Mouse (Mus musculus) lung, postnatal 25 days (tissue): ENCODE measurements around the gene Fam69a.
"Not testable (repeated sequence)": the region's sequence is repeated elsewhere in the genome, so short reads cannot be mapped to it uniquely, and the experiment has no call there.

Source experiments
- DNase-seq: peaks from one replicate; pipeline ENCODE4 v3.0.0; 2022; ENCODE audit warnings: low spot score

Gene Fam69a

DNA sequence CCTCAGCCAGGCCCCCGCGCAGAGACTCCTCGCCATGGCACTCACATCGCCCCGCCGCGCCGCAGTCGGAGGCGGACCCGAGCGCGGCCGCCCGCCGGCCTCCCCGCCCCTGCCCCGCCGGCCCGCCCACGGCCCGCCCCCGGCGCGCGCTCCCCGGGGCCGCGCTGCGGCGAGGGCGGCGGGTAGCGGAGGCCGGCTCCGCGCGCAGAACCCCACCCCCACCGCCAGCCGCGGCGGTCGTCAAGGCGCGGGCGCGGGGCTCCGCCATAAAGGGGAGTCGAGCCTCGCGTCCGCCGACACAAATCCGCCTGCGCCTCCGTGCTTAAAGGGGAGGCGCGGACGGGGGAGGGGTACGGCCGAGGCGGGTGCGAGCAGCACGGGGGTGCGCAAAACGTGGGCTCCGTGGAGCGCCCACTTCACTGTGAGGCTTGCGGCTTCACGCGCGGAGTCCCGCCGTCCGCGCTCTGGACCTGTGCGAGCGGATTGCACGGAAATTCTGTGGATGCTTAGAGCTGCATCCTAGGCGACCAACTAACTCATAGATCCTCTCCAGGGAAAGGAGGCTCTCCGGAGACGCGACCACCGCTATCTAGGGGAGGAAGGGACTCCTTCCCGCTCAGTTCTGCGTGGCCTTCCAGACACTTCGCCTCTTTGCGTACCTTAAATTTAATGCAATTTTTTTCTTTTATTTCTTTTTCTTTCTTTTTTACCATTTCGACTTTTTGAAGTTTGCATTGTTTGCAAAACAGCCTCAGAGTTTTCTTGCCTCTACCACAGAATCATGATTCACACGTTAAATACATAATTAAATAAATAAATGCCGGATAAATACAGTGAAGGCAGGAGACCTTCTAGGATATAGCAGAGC, at the start of gene Fam69a:
Gene Fam69a, minus strand, starts transcription at position 119 of the 868 bp plus-strand sequence.
- peak; percentile 74 for DNase-seq

GRCm38 (mm10) chr5:108035523-108035922, 48.6 kb upstream of the Fam69a start:
- no peak for DNase-seq

GRCm38 (mm10) chr5:108034194-108034593, 47.3 kb upstream of the Fam69a start:
- peak; percentile 49 for DNase-seq

GRCm38 (mm10) chr5:108031267-108031666, 44.4 kb upstream of the Fam69a start:
- DNase-seq = no peak

GRCm38 (mm10) chr5:108029968-108030367, 43.1 kb upstream of the Fam69a start:
- no peak for DNase-seq

- not testable (repeated sequence) for DNase-seq
Measured at GRCm38 (mm10) chr5:108028797-108029536, 42.1 kb upstream of the Fam69a start.

DNA sequence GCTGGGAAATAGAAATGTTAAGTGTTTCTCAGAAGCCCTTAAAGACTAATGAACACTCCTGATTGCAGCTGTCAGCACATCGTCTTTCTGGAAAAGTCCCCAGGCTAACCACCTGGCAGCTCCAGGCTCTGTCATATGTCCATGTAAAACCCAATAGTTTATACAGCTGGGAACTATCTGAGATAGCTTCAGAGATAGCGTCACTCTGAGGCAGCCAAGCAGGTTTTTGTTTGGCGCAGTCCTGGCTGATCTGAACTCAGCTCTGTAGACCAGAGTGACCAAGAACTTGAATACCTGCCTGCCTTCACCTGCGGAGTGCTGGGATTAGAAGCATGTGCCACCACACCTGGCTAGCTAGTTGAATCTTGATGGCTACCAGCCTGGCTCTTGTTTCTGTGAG, 41.3 kb upstream of the Fam69a start:
- no peak for DNase-seq

DNA sequence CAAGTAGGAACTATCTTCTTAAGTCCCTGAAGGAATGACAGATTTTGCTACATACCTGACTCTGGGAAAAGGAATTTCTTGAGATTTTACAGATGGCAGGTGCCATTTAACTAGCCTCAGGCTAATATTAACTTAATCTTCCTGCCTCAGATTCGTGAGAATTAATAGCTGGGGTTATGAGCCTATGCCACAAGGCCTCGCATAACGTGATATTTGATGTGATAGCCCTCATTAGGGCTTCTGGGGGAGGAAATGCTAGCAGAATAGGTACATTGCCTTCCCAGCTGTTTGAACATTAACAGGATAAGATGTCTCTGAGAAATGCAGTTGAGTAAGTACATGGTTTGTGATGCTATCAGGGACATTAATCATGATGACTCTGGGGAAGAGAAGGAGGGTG, 34.5 kb upstream of the Fam69a start:
- DNase-seq = no peak

- no peak for DNase-seq
Measured at GRCm38 (mm10) chr5:108019367-108019766, 32.5 kb upstream of the Fam69a start.

GRCm38 (mm10) chr5:108017232-108017631, 30.3 kb upstream of the Fam69a start:
- DNase-seq = no peak

- DNase-seq = no peak
Measured at GRCm38 (mm10) chr5:108015422-108015821, 28.5 kb upstream of the Fam69a start.

DNA sequence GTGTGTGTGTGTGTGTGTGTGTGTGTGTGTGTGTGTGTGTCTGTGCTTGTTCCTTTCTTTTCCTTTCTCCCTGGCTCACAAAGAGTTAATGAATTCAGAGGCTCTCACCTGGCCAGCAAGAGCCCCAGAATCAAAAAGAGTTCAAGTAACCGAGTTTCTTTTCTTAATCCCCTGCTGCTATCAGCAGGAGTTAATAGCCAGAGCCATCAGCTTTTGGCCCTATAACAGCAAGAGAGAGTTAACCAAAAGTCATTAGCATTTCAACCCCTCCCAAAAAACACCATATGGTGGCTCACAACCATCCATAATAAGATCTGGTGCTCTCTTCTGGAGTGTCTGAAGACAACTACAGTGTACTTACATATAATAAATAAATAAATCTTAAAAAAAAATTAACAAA, 27.3 kb upstream of the Fam69a start:
- DNase-seq = no peak

DNA sequence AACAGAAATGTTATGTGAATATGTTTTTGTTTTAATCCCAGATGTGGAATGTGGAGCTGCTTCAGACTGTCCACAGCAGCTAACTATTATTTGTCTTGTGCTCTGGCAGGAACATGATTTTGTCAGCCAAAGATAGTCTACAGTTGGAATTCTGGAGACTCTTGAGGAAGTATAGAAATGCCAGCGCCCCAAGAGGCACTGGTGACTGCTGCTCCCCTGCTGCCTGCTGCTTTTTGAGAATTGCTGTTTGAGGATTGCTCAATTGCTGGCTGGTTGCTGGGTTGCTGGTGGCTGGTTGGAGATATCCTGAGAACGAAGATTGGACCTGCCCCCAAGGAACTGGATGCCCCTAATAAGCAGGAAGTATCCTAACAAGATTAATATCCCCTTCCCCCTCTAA, 22.8 kb upstream of the Fam69a start:
- peak; percentile 23 for DNase-seq

DNA sequence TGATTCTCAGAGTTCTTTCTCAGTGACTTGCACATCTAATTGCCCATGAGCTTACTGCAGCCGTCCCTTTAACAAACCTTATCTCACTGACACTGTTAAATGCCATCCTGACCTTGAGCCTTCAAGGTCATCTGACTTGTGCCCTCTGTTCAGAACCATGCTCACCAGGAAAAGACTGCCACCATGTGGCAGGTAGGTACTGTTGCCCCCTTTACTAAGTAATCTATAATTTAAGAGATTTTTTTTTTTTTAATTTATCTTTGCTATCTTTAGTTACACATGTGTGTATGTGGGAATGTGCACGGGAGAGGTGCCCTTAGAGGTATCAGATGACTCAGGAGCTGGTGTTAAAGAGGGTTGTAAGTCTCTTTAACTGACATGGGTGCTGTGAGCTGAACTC, 18.2 kb upstream of the Fam69a start:
- DNase-seq = peak; percentile 23

DNA sequence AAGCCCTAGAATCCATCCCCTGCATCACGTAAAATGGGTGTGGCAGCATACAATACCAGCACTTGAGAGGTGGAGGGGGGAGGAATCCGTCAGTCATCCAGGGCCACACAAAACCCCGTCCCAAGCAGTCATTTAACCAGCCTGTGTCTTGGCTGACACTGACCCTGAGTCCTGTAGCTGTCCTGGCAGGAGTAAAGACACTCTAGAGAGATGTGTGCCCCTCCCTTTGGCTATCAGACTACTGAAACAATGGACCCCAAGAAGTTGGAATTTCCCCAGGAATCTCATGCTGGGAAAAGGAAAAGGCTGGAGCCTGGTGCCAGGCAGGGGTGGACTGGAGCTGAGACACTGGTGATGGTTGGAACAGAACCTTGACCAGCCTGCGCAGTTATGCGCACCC, 15.8 kb upstream of the Fam69a start:
- peak; percentile 14 for DNase-seq

DNA sequence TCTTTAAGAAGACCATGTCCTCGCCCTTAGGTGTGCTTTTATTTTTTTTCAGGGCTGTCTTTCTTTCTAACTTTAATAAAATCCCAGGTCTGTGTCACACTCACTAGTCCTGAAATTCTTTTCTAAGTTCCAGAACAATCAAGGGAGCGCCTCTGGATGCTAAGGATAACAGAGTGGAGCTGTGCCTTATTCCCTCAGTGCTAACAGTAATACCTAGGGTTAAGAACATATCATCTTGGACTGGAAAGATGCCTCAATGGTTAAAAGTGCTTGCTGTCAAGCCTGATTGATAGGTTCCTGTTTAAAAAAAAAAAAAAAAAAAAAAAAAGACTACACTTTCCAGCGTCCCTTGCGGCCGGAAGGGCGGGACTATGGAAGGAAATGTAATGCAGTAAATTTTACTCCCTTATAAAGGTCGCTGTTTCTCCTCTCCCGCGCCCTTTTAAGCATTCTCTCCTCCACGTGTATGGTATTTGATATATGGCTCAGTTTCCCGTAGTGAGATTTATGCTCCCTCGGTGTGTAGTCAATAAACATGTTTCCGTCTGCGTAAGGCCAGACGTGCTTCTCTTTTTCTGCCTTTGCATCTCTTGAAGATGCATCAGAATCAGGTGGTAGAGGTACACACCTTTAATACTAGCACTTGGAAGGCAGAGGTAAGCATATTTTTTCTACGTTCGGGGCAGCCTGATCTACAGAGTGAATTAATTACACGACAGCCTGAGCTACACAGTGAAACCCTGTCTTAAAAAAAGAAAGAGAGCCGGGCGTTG, 14.1 kb upstream of the Fam69a start:
- peak; percentile 66 for DNase-seq

- peak; percentile 38 for DNase-seq
Measured at GRCm38 (mm10) chr5:107997717-107998116, 10.8 kb upstream of the Fam69a start.

- DNase-seq = peak; percentile 18
Measured at GRCm38 (mm10) chr5:107995936-107996335, 9.1 kb upstream of the Fam69a start.

- peak; percentile 35 for DNase-seq
Measured at GRCm38 (mm10) chr5:107987835-107988251, 958 bp upstream of the Fam69a start.

GRCm38 (mm10) chr5:107986255-107986966, 474 bp downstream of the Fam69a start:
- peak; percentile 79 for DNase-seq

DNA sequence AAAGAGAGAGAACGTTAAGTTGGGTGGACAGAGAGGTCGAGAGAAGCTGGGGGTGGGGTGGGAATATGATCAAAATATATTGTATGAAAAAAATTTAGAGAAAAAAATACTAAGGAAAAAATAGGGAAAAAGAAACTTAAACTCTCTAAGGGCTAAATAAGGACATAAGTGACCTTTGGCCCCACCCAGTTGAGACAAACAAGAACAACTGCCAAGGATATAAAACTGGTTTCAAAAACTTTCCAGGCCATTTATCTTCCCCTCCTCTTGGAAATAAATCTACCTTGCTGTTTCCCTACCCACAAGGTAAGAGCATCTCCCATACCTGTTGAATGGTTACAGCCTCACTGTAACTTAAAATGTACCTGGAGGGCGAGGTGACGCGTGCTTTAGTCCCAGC, 2.9 kb downstream of the Fam69a start:
- DNase-seq = no peak

- no peak for DNase-seq
Measured at GRCm38 (mm10) chr5:107982016-107982415, 4.9 kb downstream of the Fam69a start.
